Mouse (Mus musculus) stomach, postnatal 0 days (tissue): ENCODE measurements around the gene Gm43552.

Experiments
- CTCF ChIP-seq: IDR thresholded peaks from 2 replicates; pipeline ENCODE4 v1.5.1; 2016; ENCODE audit warnings: antibody characterized with exemption, low read depth, mild to moderate bottlenecking, moderate library complexity
- EP300 ChIP-seq: optimal IDR thresholded peaks from 2 replicates; pipeline ENCODE3; 2016; ENCODE audit warnings: antibody characterized with exemption

DNA sequence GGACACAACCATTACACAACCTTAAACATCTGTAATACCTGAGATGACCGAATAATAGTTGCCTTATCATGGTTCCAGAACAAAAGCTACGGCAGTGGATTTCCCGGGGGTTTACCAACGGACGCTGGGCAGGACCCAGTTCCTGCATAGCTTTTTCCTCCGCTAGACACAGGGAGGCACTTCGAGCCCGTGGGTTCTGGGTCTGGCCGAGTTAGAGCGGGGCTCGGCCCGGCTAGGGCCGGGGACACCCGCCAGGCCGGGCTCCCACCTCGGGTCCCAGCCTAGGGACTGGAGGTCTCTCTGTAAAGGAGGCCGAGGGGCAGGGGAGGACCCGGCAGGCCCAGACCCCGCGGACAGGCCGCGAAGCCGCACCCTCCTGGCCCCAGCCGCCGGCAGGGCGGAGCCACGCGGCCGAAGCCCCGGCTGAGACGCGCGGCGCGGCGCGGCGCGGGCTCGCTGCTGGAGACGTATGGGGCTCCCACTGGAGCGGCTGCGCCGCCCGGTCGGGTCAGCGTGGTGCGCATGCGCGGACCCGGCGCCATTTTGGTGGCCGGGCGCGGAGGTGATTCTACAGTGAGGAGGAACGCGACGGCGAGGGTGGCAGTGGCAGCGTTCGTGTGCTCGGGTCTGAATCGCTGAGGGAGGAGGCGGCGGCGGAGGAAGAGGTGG lies 44.3 kb upstream of the Gm43552 start, which contains the start of the genes Smim14 and Ube2k:
- TF ChIP-seq EP300 (no peak), CTCF (peak; percentile 35)
